Mouse (Mus musculus): ENCODE data around the gene Slc10a7. TPM values are rescaled to one million over a fixed set of nuclear protein-coding genes. Genes with fewer than 3 reads are reported as not detected.

Gene Slc10a7
- total and polyA plus RNA-seq, 3 experiments = 13.7 to 27.3 TPM; not detected in 1

DNA sequence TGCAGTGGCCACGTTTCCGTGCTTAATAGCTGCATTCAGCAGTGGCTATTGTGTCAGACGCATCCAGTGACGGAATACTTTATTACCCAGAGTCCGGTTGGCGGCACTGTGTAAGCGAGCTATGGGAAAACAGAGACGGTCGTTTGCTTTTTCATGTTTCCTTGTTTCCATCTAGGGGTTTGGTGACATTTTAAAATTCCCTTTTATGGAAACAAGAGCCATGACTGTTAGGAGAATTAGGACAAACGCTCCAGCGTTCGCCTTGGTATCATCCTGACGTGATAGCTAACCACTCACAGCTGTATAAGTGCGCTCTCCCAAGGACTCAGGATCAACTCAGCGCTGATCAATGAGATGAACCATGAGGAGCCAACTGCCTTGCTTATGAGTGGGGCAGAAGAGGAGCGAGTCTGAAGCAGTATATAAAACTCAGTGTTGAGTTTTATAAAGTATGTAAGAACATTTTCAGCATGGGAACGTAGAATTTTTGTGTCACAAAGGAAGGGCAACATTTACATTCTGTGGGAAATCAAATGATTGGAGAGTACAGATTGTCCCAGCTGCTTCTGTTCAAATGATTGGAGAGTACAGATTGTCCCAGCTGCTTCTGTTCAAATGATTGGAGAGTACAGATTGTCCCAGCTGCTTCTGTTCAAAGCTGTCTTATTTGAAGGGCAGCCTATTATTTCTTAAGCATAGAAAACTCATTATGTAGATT is 125.5 kb downstream of the Slc10a7 start:
- H3K79me2 ChIP-seq (ENCODE audit: control insufficient read depth, insufficient read depth, low read length, poor library complexity) = no peaks in the 10 kb centered on the region

DNA sequence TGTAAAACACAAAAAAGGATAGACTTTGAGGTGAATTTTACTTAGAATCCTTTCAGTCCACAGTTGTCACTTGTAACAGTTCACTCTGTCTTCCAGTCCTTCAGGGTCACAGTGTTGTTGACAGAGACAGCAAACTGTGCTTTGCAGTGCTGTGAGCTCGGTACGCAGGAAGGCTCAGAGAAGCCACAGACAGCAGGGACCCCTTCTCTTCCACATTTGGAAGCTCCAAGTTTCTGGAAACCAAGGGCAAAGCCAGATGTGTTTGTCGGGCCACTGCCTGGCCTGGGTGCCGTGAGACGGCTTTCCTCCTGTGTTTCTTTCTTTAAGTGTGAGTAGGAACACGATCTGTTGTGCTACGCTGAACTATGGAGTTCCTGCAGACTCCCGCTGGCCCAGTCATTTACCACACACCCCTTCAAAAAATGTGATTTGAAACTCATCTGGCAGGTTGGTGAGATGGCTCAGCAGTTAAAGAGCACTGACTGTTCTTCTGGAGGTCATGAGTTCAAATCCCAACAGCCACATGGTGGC is 126.2 kb downstream of the Slc10a7 start:
- no peaks in the 10 kb centered on the region for H3K4me1 ChIP-seq (ENCODE audit: control insufficient read depth in 1 of 2, insufficient read depth in 2 of 2, low read length in 2 of 2)
- H3K9me3 ChIP-seq (replicated peaks; ENCODE audit: insufficient read depth, low read length) = no peaks in the 10 kb centered on the region
- H3K79me2 ChIP-seq (ENCODE audit: control insufficient read depth, insufficient read depth, low read length, poor library complexity) = no peaks in the 10 kb centered on the region
- no peak overlapping the region for H3K9ac ChIP-seq (ENCODE audit: control insufficient read depth, low read depth, low read length, poor library complexity, severe bottlenecking)
- no peak overlapping the region for H3K4me3 ChIP-seq (ENCODE audit: control insufficient read depth in 1 of 2, insufficient read depth in 1 of 2, low read depth in 2 of 2, low read length in 2 of 2)
- no peaks in the 10 kb centered on the region for H3K27me3 ChIP-seq (ENCODE audit: control insufficient read depth in 1 of 2, insufficient read depth in 2 of 2, low read length in 2 of 2)
- no peak for TF ChIP-seq MYB (IDR thresholded peaks at IDR 0.05; ENCODE audit: low read depth, low read length)
- TF ChIP-seq ZC3H11A (IDR thresholded peaks at IDR 0.05; ENCODE audit: low read depth, low read length) = no peak
- TF ChIP-seq TBP (IDR thresholded peaks at IDR 0.05; ENCODE audit: low read depth, low read length) = no peak
- TF ChIP-seq ZNF384 (IDR thresholded peaks at IDR 0.05; ENCODE audit: low read depth, low read length) = no peak
- TF ChIP-seq MAZ (IDR thresholded peaks at IDR 0.05; ENCODE audit: low read depth, low read length) = no peak
- no peak for TF ChIP-seq JUND (IDR thresholded peaks at IDR 0.05; ENCODE audit: low read depth, low read length)
- TF ChIP-seq NRF1 (IDR thresholded peaks at IDR 0.05; ENCODE audit: insufficient read depth, low read depth, low read length, poor library complexity, severe bottlenecking) = no peak
- H3K27ac ChIP-seq (ENCODE audit: control insufficient read depth, low read depth, low read length) = no peak overlapping the region
- no peak for DNase-seq (ENCODE audit: low read depth, low spot score)
- no peaks in the 10 kb centered on the region for H3K36me3 ChIP-seq (ENCODE audit: control insufficient read depth in 1 of 2, insufficient read depth in 2 of 2, low read length in 2 of 2)

More for the DNA sequence above, 125.5 kb downstream of the Slc10a7 start:
- Histone ChIP-seq H3K4me1 (ENCODE audit: control insufficient read depth in 1 of 2, insufficient read depth in 2 of 2, low read length in 2 of 2) (no peaks in the 10 kb centered on the region), H3K9ac (ENCODE audit: control insufficient read depth, low read depth, low read length, poor library complexity, severe bottlenecking) (no peak overlapping the region), H3K9me3 (replicated peaks; ENCODE audit: insufficient read depth, low read length) (no peaks in the 10 kb centered on the region), H3K27me3 (ENCODE audit: control insufficient read depth in 1 of 2, insufficient read depth in 2 of 2, low read length in 2 of 2) (no peaks in the 10 kb centered on the region), H3K27ac (ENCODE audit: control insufficient read depth, low read depth, low read length) (no peak overlapping the region), H3K4me3 (ENCODE audit: control insufficient read depth in 1 of 2, insufficient read depth in 1 of 2, low read depth in 2 of 2, low read length in 2 of 2) (no peak overlapping the region), H3K36me3 (ENCODE audit: control insufficient read depth in 1 of 2, insufficient read depth in 2 of 2, low read length in 2 of 2) (no peaks in the 10 kb centered on the region)
- DNase-seq (ENCODE audit: low read depth, low spot score) = no peak
- TF ChIP-seq GABPA (IDR thresholded peaks at IDR 0.05; ENCODE audit: low read depth, low read length) (no peak), ELF1 (IDR thresholded peaks at IDR 0.05; ENCODE audit: low read depth, low read length) (no peak), SIN3A (IDR thresholded peaks at IDR 0.05; ENCODE audit: low read length) (no peak), KAT2A (conservative IDR thresholded peaks at IDR 0.05; ENCODE audit: low read depth, low read length) (no peak), MEF2A (IDR thresholded peaks at IDR 0.05; ENCODE audit: extremely low read depth, insufficient replicate concordance, low read depth, low read length, poor library complexity, severe bottlenecking) (no peak), MAZ (IDR thresholded peaks at IDR 0.05; ENCODE audit: low read depth, low read length) (no peak), ZKSCAN1 (IDR thresholded peaks at IDR 0.05; ENCODE audit: low read depth, low read length) (no peak), POLR2A (IDR thresholded peaks at IDR 0.05; ENCODE audit: control insufficient read depth in 1 of 2, insufficient read depth in 1 of 2, low read depth in 1 of 2, low read length in 2 of 2, poor library complexity in 1 of 2) (no peak), EP300 (IDR thresholded peaks at IDR 0.05; ENCODE audit: low read depth in 1 of 2, low read length in 2 of 2) (no peak)

Measured in MEL (cell line).